Mouse (Mus musculus) C2C12 (cell line): Measurements from ENCODE around the gene Isx. TPM values are rescaled to one million over a fixed set of nuclear protein-coding genes. Genes with fewer than 3 reads are reported as not detected.

Experiments used
- H3K27me3 ChIP-seq: one replicate; pipeline ENCODE4 v1.6.1; 2011; ENCODE audit not compliant: control insufficient read depth, insufficient read depth, insufficient read length
- H3K36me3 ChIP-seq: one replicate; pipeline ENCODE4 v1.6.1; 2011; ENCODE audit not compliant: control insufficient read depth, insufficient read depth
- H3K4me3 ChIP-seq: one replicate; pipeline ENCODE4 v1.5.1; 2011; ENCODE audit warnings: mild to moderate bottlenecking, control low read depth; ENCODE audit not compliant: poor library complexity, insufficient read depth, severe bottlenecking
- H3K79me2 ChIP-seq: one replicate; pipeline ENCODE4 v1.6.1; 2011; ENCODE audit not compliant: control insufficient read depth, insufficient read depth
- H3K79me3 ChIP-seq: one replicate; pipeline ENCODE4 v1.6.1; 2011; ENCODE audit warnings: low read depth, control low read depth
- H3ac ChIP-seq: one replicate; pipeline ENCODE3; 2011; ENCODE audit warnings: low read depth; ENCODE audit not compliant: control insufficient read depth, insufficient read length
- CEBPB ChIP-seq: IDR thresholded peaks from one replicate; pipeline ENCODE4 v1.6.1; 2011; ENCODE audit warnings: low read depth, mild to moderate bottlenecking, control low read depth, moderate library complexity
- CTCF ChIP-seq: IDR thresholded peaks from one replicate; pipeline ENCODE4 v1.5.1; 2011; ENCODE audit not compliant: control insufficient read depth, insufficient read depth, insufficient read length
- FOSL1 ChIP-seq: IDR thresholded peaks from one replicate; pipeline ENCODE4 v1.8.0; 2011; ENCODE audit warnings: mild to moderate bottlenecking, low read length; ENCODE audit not compliant: poor library complexity, insufficient read depth, severe bottlenecking
- MAX ChIP-seq: IDR thresholded peaks from one replicate; pipeline ENCODE4 v1.6.1; 2011; ENCODE audit warnings: mild to moderate bottlenecking, control low read depth
- MYOD1 ChIP-seq: IDR thresholded peaks from one replicate; pipeline ENCODE4 v1.6.1; 2011; ENCODE audit warnings: low read depth; ENCODE audit not compliant: control insufficient read depth, insufficient read length
- MYOG ChIP-seq: IDR thresholded peaks from one replicate; pipeline ENCODE4 v1.6.1; 2011; ENCODE audit not compliant: control insufficient read depth, insufficient read length; ENCODE audit errors: extremely low read depth
- USF1 ChIP-seq: IDR thresholded peaks from one replicate; pipeline ENCODE4 v1.6.1; 2011; ENCODE audit warnings: low read depth, mild to moderate bottlenecking, control low read depth, moderate library complexity
- polyA plus RNA-seq: library from polyadenylated mRNA; unstranded; fragments of >200 nt; fragmentation: generic; extraction: Trizol; gene quantifications from one replicate; pipeline ENCODE4 v1.2.1, GENCODE M21; 2012; ENCODE audit warnings: missing spikeins

The Isx gene
- polyA plus RNA-seq, 1 experiment, result not detected

DNA sequence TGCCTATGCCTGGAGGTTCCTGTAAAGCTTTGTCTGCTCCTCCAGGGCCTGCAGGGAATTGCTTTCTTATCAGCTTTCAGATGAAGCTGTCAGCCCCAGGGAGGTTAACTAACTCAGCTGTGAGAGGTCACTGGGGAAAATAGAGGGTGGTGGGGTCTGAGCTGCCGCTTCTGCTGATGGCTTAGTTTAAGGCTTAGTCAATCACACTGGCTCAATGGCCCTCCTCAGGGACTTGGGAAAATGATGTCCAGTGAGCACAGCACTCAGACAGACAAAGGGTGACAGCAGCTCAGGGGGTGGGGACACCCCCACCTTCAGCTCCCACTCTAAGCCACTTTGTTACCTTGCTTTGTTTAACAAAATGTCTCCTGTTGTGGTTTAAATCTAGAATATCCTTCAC lies 55.0 kb downstream of the Isx start:
- Histone ChIP-seq H3K27me3 (peaks cover 3% of the 10 kb centered on the region), H3K79me3 (no peaks in the 10 kb centered on the region), H3K36me3 (no peaks in the 10 kb centered on the region), H3ac (no peak overlapping the region), H3K79me2 (no peaks in the 10 kb centered on the region), H3K4me3 (no peak overlapping the region)
- TF ChIP-seq MYOD1, result no peak
- TF ChIP-seq USF1, result no peak
- TF ChIP-seq CTCF, result no peak
- TF ChIP-seq MAX, result no peak
- TF ChIP-seq FOSL1, result no peak
- no peak for TF ChIP-seq MYOG
- TF ChIP-seq CEBPB, result no peak

DNA sequence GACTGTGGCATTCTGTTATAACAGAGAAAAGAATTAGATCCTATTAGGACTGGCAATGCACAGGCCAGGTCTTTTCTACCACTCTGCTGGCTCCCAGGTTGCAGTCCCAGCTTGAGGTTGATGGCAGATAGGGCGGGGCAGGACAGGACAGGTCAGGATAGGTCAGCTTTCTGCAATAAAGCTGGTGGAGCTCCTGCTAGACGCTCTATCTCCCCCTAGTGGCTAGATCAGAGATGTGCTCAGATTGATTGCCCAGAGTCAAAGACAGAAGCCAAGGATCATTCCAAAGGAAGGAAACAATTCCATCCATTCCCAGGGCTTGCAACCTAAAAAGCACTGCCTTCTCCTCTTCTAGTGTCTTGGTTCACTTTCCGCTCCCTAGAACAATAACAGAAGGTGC lies 57.8 kb downstream of the Isx start:
- H3K36me3 ChIP-seq, result no peaks in the 10 kb centered on the region
- H3K79me3 ChIP-seq, result no peaks in the 10 kb centered on the region
- no peak overlapping the region for H3K4me3 ChIP-seq
- no peak overlapping the region for H3ac ChIP-seq
- H3K27me3 ChIP-seq, result peaks cover 3% of the 10 kb centered on the region
- TF ChIP-seq CTCF (peak; percentile 24), USF1 (no peak)
- H3K79me2 ChIP-seq, result no peaks in the 10 kb centered on the region

DNA sequence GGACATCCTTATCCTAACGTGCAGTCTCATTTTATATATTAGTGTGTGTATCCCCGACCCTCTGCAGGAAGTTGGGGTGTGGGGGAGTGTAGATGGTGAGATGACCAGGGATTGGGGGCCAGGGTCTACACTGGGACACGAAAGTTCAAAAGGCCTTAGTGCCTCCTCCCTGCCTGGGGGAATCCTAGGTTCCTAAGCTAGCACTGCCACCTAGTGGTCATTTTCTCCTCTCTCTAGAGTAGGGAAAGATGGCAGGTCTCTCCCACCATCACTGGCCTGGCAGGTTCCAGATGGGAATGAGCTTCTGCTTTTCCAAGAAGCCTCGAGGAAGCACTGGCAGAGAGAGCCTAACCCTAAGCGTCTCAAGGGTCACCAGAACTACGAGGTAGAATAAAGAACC lies 62.3 kb downstream of the Isx start:
- Histone ChIP-seq H3K79me2 (no peaks in the 10 kb centered on the region), H3K27me3 (no peaks in the 10 kb centered on the region), H3ac (no peak overlapping the region), H3K79me3 (no peaks in the 10 kb centered on the region), H3K4me3 (no peak overlapping the region), H3K36me3 (no peaks in the 10 kb centered on the region)
- no peak for TF ChIP-seq MAX
- TF ChIP-seq MYOG, result no peak
- TF ChIP-seq CTCF, result peak; percentile 24

DNA sequence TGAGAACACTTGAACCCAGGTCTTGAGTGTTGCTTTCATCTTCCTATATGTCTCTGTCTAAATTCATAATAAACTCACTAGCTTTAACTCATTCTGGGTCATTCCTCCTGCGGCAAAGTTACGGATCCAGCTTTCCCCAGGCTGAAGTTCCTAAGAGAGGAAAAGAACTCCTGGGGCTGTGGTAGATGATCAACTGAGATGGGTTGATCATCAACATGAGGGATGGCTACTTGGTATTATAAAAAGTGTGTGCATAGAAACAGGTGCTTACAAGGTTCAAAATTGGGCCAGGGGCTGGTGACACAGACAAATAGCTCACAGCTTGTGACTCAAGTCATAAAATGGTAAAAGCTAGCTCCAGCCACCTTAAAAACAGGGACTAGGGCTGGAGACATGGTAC lies 63.7 kb downstream of the Isx start:
- Histone ChIP-seq H3K4me3 (no peak overlapping the region), H3ac (no peak overlapping the region), H3K36me3 (no peaks in the 10 kb centered on the region), H3K79me2 (no peaks in the 10 kb centered on the region), H3K79me3 (no peaks in the 10 kb centered on the region), H3K27me3 (no peaks in the 10 kb centered on the region)
- no peak for TF ChIP-seq MYOD1
- TF ChIP-seq MYOG, result no peak
- TF ChIP-seq MAX, result no peak

DNA sequence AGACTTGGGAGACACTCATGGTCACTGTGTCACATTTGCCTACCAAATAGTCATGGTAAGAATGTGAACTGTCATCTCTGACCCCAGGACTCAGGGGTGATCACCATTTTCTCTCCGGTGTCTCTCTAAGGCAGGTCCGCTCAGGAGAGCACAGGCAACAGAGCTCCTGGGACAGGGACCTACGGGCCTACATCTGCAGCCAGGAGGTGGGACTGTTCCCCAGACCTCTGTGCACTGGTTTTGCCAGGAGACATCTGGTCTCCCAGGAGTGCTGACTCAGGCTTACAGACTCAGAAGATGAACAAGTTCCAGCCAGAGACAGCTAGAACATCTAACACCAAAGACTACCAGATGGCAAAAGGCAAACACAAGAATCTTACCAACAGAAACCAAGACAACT lies 69.1 kb downstream of the Isx start:
- no peak for TF ChIP-seq USF1
- TF ChIP-seq MYOD1, result no peak
- Histone ChIP-seq H3K4me3 (no peak overlapping the region), H3K79me2 (no peaks in the 10 kb centered on the region), H3K79me3 (no peaks in the 10 kb centered on the region), H3ac (no peak overlapping the region), H3K36me3 (no peaks in the 10 kb centered on the region), H3K27me3 (no peaks in the 10 kb centered on the region)

Other genes starting within 250 kb of the Isx start
- 12.0 TPM for gene Hmgxb4, start 120.2 kb downstream of the Isx start, polyA plus RNA-seq
- gene Tom1, start 160.5 kb downstream of the Isx start, polyA plus RNA-seq, result 31.4 TPM
- gene Hmox1, start 220.4 kb downstream of the Isx start, polyA plus RNA-seq, result 248 TPM
- gene Mcm5, start 236.4 kb downstream of the Isx start, polyA plus RNA-seq, result 200 TPM